Mouse (Mus musculus) limb, embryonic 11.5 days (tissue): ENCODE data around the gene Lrrc17. TPM values are rescaled to one million over a fixed set of nuclear protein-coding genes. Genes with fewer than 3 reads are reported as not detected.

Source experiments
- ATAC-seq: fragments of 200-750 bp; cut with Nextera tagmentation; 2 replicates; pipeline ENCODE4 v1.8.0; 2017; ENCODE audit warnings: low read depth; ENCODE audit not compliant: insufficient number of reproducible peaks, low FRiP score, low TSS enrichment
- DNase-seq: peaks from one replicate; pipeline ENCODE4 v3.0.0-alpha.2; 2015; ENCODE audit warnings: low spot score
- H3K27ac ChIP-seq: fragments of 300-500 bp; sonication (generic); replicated peaks from 2 replicates; pipeline ENCODE4 v1.5.1; 2014; ENCODE audit warnings: low read depth, mild to moderate bottlenecking, low read length
- H3K27me3 ChIP-seq: fragments of 300-500 bp; sonication (generic); 2 replicates; pipeline ENCODE4 v1.6.1; 2014; ENCODE audit warnings: mild to moderate bottlenecking, low read length, mixed read lengths; ENCODE audit not compliant: control insufficient read depth, insufficient read depth
- H3K36me3 ChIP-seq: fragments of 300-500 bp; sonication (generic); 2 replicates; pipeline ENCODE4 v1.6.1; 2014; ENCODE audit warnings: mild to moderate bottlenecking, low read length, moderate library complexity, mixed read lengths; ENCODE audit not compliant: control insufficient read depth, insufficient read depth
- H3K4me1 ChIP-seq: fragments of 300-500 bp; sonication (generic); 2 replicates; pipeline ENCODE4 v1.6.1; 2014; ENCODE audit warnings: low read length, mixed read lengths; ENCODE audit not compliant: control insufficient read depth, insufficient read depth
- H3K4me2 ChIP-seq: fragments of 300-500 bp; sonication (generic); 2 replicates; pipeline ENCODE4 v1.6.1; 2014; ENCODE audit warnings: low read depth, mild to moderate bottlenecking, moderate library complexity; ENCODE audit not compliant: severe bottlenecking
- H3K4me3 ChIP-seq: fragments of 300-500 bp; sonication (generic); 2 replicates; pipeline ENCODE4 v1.5.1; 2014; ENCODE audit warnings: low read depth, low read length
- H3K9ac ChIP-seq: fragments of 300-500 bp; sonication (generic); 2 replicates; pipeline ENCODE4 v1.6.1; 2014; ENCODE audit warnings: mild to moderate bottlenecking, low read length
- H3K9me3 ChIP-seq: fragments of 300-500 bp; sonication (generic); 2 replicates; pipeline ENCODE4 v1.6.1; 2016; ENCODE audit warnings: low read length; ENCODE audit not compliant: control insufficient read depth
- WGBS: fragments of 180-500 bp; shearing (Covaris S2); extraction: QIAGEN DNeasy Blood & Tissue Kit; methylation state at CpG from one replicate; pipeline ENCODE4 v1.1.7; 2014; 5-methylcytosine and 5-hydroxymethylcytosine counted together
- polyA plus RNA-seq: library from polyadenylated mRNA; unstranded; fragments of >200 nt; fragmentation: Nextera tagmentation; extraction: Ambion mirVana; gene quantifications from 2 replicates; pipeline ENCODE4 v1.2.1, GENCODE M21; 2014

Gene Lrrc17
- polyA plus RNA-seq, 1 experiment from 2014 or later, result 34.3 TPM

GRCm38 (mm10) chr5:21572764-21573416 lies 29.5 kb downstream of the Lrrc17 start:
- H3K36me3 ChIP-seq, result no peaks in the 10 kb centered on the region
- ATAC-seq (no peak), DNase-seq (no peak)
- H3K27ac ChIP-seq, result no peak overlapping the region
- H3K27me3 ChIP-seq, result no peaks in the 10 kb centered on the region
- peaks cover 7% of the 10 kb centered on the region; the same call in 1 of the 2 replicates for H3K4me1 ChIP-seq
- no peak overlapping the region for H3K9ac ChIP-seq
- no peak overlapping the region for H3K4me2 ChIP-seq
- WGBS, result 48% methylated on average over 3 of the region's 3 CpGs
- no peak overlapping the region for H3K4me3 ChIP-seq
- H3K9me3 ChIP-seq, result no peaks in the 10 kb centered on the region

GRCm38 (mm10) chr5:21574386-21575209 lies 31.2 kb downstream of the Lrrc17 start:
- H3K27me3 ChIP-seq, result no peaks in the 10 kb centered on the region
- H3K4me3 ChIP-seq, result no peak overlapping the region
- 0 out of 2 replicates have a peak overlapping the region, but pooled peaks have one; percentile 26 for H3K27ac ChIP-seq
- H3K36me3 ChIP-seq, result no peaks in the 10 kb centered on the region
- no peak for DNase-seq
- H3K4me1 ChIP-seq, result peaks cover 7% of the 10 kb centered on the region; the same call in 1 of the 2 replicates
- H3K4me2 ChIP-seq, result no peak overlapping the region
- no peak overlapping the region for H3K9ac ChIP-seq
- no peak for ATAC-seq
- WGBS, result 70% methylated on average over 21 of the region's 21 CpGs
- H3K9me3 ChIP-seq, result no peaks in the 10 kb centered on the region

- H3K9ac ChIP-seq, result no peak overlapping the region
- WGBS, result 87% methylated on average over 13 of the region's 13 CpGs
- no peaks in the 10 kb centered on the region for H3K9me3 ChIP-seq
- H3K4me2 ChIP-seq, result no peak overlapping the region
- no peak for DNase-seq
- 0 out of 2 replicates have a peak overlapping the region, but pooled peaks have one; percentile 26 for H3K27ac ChIP-seq
- no peak for ATAC-seq
- no peaks in the 10 kb centered on the region for H3K36me3 ChIP-seq
- peaks cover 7% of the 10 kb centered on the region; the same call in 1 of the 2 replicates for H3K4me1 ChIP-seq
- no peaks in the 10 kb centered on the region for H3K27me3 ChIP-seq
- no peak overlapping the region for H3K4me3 ChIP-seq
Observed at GRCm38 (mm10) chr5:21575210-21575550, 31.8 kb downstream of the Lrrc17 start.

GRCm38 (mm10) chr5:21578136-21578535 lies 34.8 kb downstream of the Lrrc17 start:
- ATAC-seq (no peak), DNase-seq (no peak)
- no peak overlapping the region for H3K9ac ChIP-seq
- 95% methylated on average over 3 of the region's 3 CpGs for WGBS
- no peak overlapping the region for H3K27ac ChIP-seq
- peaks cover 7% of the 10 kb centered on the region; the same call in 1 of the 2 replicates for H3K4me1 ChIP-seq
- H3K9me3 ChIP-seq, result no peaks in the 10 kb centered on the region
- no peak overlapping the region for H3K4me2 ChIP-seq
- H3K36me3 ChIP-seq, result no peaks in the 10 kb centered on the region
- H3K27me3 ChIP-seq, result no peaks in the 10 kb centered on the region
- H3K4me3 ChIP-seq, result no peak overlapping the region

GRCm38 (mm10) chr5:21586763-21587162 lies 43.4 kb downstream of the Lrrc17 start:
- no peak for ATAC-seq
- no peak overlapping the region for H3K27ac ChIP-seq
- no peaks in the 10 kb centered on the region for H3K36me3 ChIP-seq
- H3K4me2 ChIP-seq, result no peak overlapping the region
- DNase-seq, result peak; percentile 68
- H3K4me3 ChIP-seq, result no peak overlapping the region
- no peaks in the 10 kb centered on the region for H3K27me3 ChIP-seq
- H3K9me3 ChIP-seq, result no peaks in the 10 kb centered on the region
- 57% methylated on average over 6 of the region's 6 CpGs for WGBS
- no peaks in the 10 kb centered on the region for H3K4me1 ChIP-seq
- no peak overlapping the region for H3K9ac ChIP-seq

- no peaks in the 10 kb centered on the region for H3K36me3 ChIP-seq
- no peak overlapping the region for H3K9ac ChIP-seq
- ATAC-seq, result no peak
- no peaks in the 10 kb centered on the region for H3K4me1 ChIP-seq
- H3K4me2 ChIP-seq, result no peak overlapping the region
- H3K27ac ChIP-seq, result no peak overlapping the region
- DNase-seq, result no peak
- H3K4me3 ChIP-seq, result no peak overlapping the region
- no peaks in the 10 kb centered on the region for H3K27me3 ChIP-seq
- no peaks in the 10 kb centered on the region for H3K9me3 ChIP-seq
- WGBS, result 75% methylated on average over 7 of the region's 7 CpGs
Observed at GRCm38 (mm10) chr5:21587683-21588082, 44.3 kb downstream of the Lrrc17 start.

GRCm38 (mm10) chr5:21588220-21588619 lies 44.9 kb downstream of the Lrrc17 start:
- no peaks in the 10 kb centered on the region for H3K9me3 ChIP-seq
- no peak overlapping the region for H3K27ac ChIP-seq
- H3K4me2 ChIP-seq, result no peak overlapping the region
- no peaks in the 10 kb centered on the region for H3K36me3 ChIP-seq
- H3K4me1 ChIP-seq, result no peaks in the 10 kb centered on the region
- H3K9ac ChIP-seq, result no peak overlapping the region
- peak; percentile 39; the same call in 1 of the 2 replicates for ATAC-seq
- no peaks in the 10 kb centered on the region for H3K27me3 ChIP-seq
- WGBS, result 59% methylated on average over 13 of the region's 13 CpGs
- DNase-seq, result peak; percentile 49
- no peak overlapping the region for H3K4me3 ChIP-seq

GRCm38 (mm10) chr5:21592106-21592505 lies 48.7 kb downstream of the Lrrc17 start:
- Histone ChIP-seq H3K4me1 (no peaks in the 10 kb centered on the region), H3K9me3 (no peaks in the 10 kb centered on the region), H3K4me3 (no peak overlapping the region), H3K36me3 (no peaks in the 10 kb centered on the region), H3K27me3 (no peaks in the 10 kb centered on the region), H3K9ac (no peak overlapping the region), H3K4me2 (no peak overlapping the region), H3K27ac (no peak overlapping the region)
- ATAC-seq (no peak), DNase-seq (no peak)
- WGBS, result 65% methylated on average over 2 of the region's 2 CpGs
